In genomic region chr13:34762136-34762535, GRCm38 (mm10) we compare ENCODE assay signal across 25 mouse cellular contexts. TPM values are rescaled to one million over a fixed set of nuclear protein-coding genes. Genes with fewer than 3 reads are reported as not detected.
DNase-seq lines count a peak whose midpoint lies in the region; ATAC-seq and TF ChIP-seq lines count a peak whose summit lies in the region.
"Had no signal": no experiment of that assay in that cellular context is flagged by ENCODE, and none has a peak within 500 bp of the region (broad histone marks: within the 10 kb centered on the region; RNA-seq: fewer than 3 reads in every experiment).

No protein-coding gene starts in this region.

- H3K27me3 ChIP-seq in hindbrain, embryonic 16.5 days (replicated peaks; ENCODE audit: control insufficient read depth, insufficient read depth, low read length): no peaks in the 10 kb centered on the region
- no peaks in the 10 kb centered on the region for H3K27me3 ChIP-seq in hindbrain, embryonic 12.5 days
- no peaks in the 10 kb centered on the region for H3K27me3 ChIP-seq in limb, embryonic 11.5 days (ENCODE audit: control insufficient read depth, insufficient read depth, low read length)
- H3K27me3 ChIP-seq in limb, embryonic 10.5 days (ENCODE audit: low read depth, poor library complexity, severe bottlenecking): no peaks in the 10 kb centered on the region
- H3K27me3 ChIP-seq in limb, embryonic 14.5 days (ENCODE audit: control insufficient read depth, insufficient read depth, low read length): no peaks in the 10 kb centered on the region
- H3K27me3 ChIP-seq: heart, embryonic 15.5 days had no signal

- TF ChIP-seq POLR2A in limb, embryonic 14.5 days (IDR thresholded peaks at IDR 0.05; ENCODE audit: borderline replicate concordance, extremely low read depth, insufficient read depth, insufficient read length): no peak

- no peaks in the 10 kb centered on the region for H3K36me3 ChIP-seq in hindbrain, embryonic 16.5 days (ENCODE audit: control insufficient read depth, insufficient read depth, low read length)
- no peaks in the 10 kb centered on the region for H3K36me3 ChIP-seq in hindbrain, embryonic 12.5 days
- H3K36me3 ChIP-seq in limb, embryonic 11.5 days (ENCODE audit: control insufficient read depth, insufficient read depth, low read length): no peaks in the 10 kb centered on the region
- no peaks in the 10 kb centered on the region for H3K36me3 ChIP-seq in limb, embryonic 10.5 days
- H3K36me3 ChIP-seq in limb, embryonic 14.5 days (ENCODE audit: control insufficient read depth, insufficient read depth, low read length): no peaks in the 10 kb centered on the region
- H3K36me3 ChIP-seq: heart, embryonic 15.5 days had no signal

- no peak overlapping the region for H3K27ac ChIP-seq in hindbrain, embryonic 16.5 days (ENCODE audit: low read depth, low read length)
- no peak overlapping the region for H3K27ac ChIP-seq in hindbrain, embryonic 12.5 days
- H3K27ac ChIP-seq in limb, embryonic 11.5 days (replicated peaks; ENCODE audit: low read depth, low read length): no peak overlapping the region
- no peak overlapping the region for H3K27ac ChIP-seq in limb, embryonic 10.5 days
- H3K27ac ChIP-seq in limb, embryonic 14.5 days (replicated peaks; ENCODE audit: low read depth, low read length): no peak overlapping the region
- H3K27ac ChIP-seq: heart, embryonic 15.5 days had no signal

- no peak overlapping the region for H3K4me2 ChIP-seq in hindbrain, embryonic 16.5 days (ENCODE audit: low read length)
- H3K4me2 ChIP-seq in hindbrain, embryonic 12.5 days (replicated peaks): no peak overlapping the region
- no peak overlapping the region for H3K4me2 ChIP-seq in limb, embryonic 11.5 days (ENCODE audit: low read depth, severe bottlenecking)
- no peak overlapping the region for H3K4me2 ChIP-seq in limb, embryonic 14.5 days (replicated peaks; ENCODE audit: low read depth, low read length, severe bottlenecking)
- H3K4me2 ChIP-seq: heart, embryonic 15.5 days had no signal

- H3K4me1 ChIP-seq in hindbrain, embryonic 16.5 days (ENCODE audit: control insufficient read depth, insufficient read depth, low read depth, low read length): peaks cover 6% of the 10 kb centered on the region; the same call in 1 of the 2 replicates
- H3K4me1 ChIP-seq in hindbrain, embryonic 12.5 days: peaks cover 9% of the 10 kb centered on the region
- H3K4me1 ChIP-seq in limb, embryonic 11.5 days (ENCODE audit: control insufficient read depth, insufficient read depth, low read length): peaks cover 6% of the 10 kb centered on the region; the same call in 1 of the 2 replicates
- peaks cover 34% of the 10 kb centered on the region for H3K4me1 ChIP-seq in limb, embryonic 10.5 days
- H3K4me1 ChIP-seq in limb, embryonic 14.5 days (ENCODE audit: control insufficient read depth, insufficient read depth, low read length): peaks cover 20% of the 10 kb centered on the region

- H3K9ac ChIP-seq in hindbrain, embryonic 16.5 days (ENCODE audit: low read depth, low read length): no peak overlapping the region
- no peak overlapping the region for H3K9ac ChIP-seq in hindbrain, embryonic 12.5 days
- no peak overlapping the region for H3K9ac ChIP-seq in limb, embryonic 11.5 days (ENCODE audit: low read length)
- H3K9ac ChIP-seq in limb, embryonic 14.5 days (ENCODE audit: low read depth, low read length, severe bottlenecking): no peak overlapping the region
- H3K9ac ChIP-seq: heart, embryonic 15.5 days had no signal

- DNase-seq in limb, embryonic 11.5 days (ENCODE audit: low spot score): no peak
- DNase-seq in limb, embryonic 10.5 days (ENCODE audit: low spot score): no peak
- peak; percentile 52 for DNase-seq in MN1 (ENCODE audit: low spot score)
- peak; percentile 10 for DNase-seq in limb, embryonic 14.5 days (ENCODE audit: low spot score)
- DNase-seq in adrenal gland, postnatal 25 days: no peak
- DNase-seq in gastrocnemius, postnatal 4 days (ENCODE audit: low spot score in 2 of 2): no peak
- DNase-seq: adrenal gland, postnatal 14 days; cerebellum, adult 11-12 months; cerebellum, postnatal 25 days; embryo, embryonic 11 days; liver; lung, postnatal 14 days; midbrain, embryonic 14.5 days; right cerebral cortex, adult 18-20 months had no signal

- no peak overlapping the region for H3K4me3 ChIP-seq in hindbrain, embryonic 16.5 days (ENCODE audit: low read length)
- H3K4me3 ChIP-seq in hindbrain, embryonic 12.5 days: no peak overlapping the region
- no peak overlapping the region for H3K4me3 ChIP-seq in limb, embryonic 11.5 days (ENCODE audit: low read depth, low read length)
- H3K4me3 ChIP-seq in limb, embryonic 10.5 days: no peak overlapping the region
- no peak overlapping the region for H3K4me3 ChIP-seq in limb, embryonic 14.5 days (replicated peaks; ENCODE audit: low read length)
- H3K4me3 ChIP-seq: heart, embryonic 15.5 days; myocyte had no signal

- 45% methylated on average over 5 of the region's 5 CpGs for WGBS in hindbrain, embryonic 16.5 days
- WGBS in hindbrain, embryonic 12.5 days: 73% methylated on average over 5 of the region's 5 CpGs
- WGBS in limb, embryonic 11.5 days: 79% methylated on average over 5 of the region's 5 CpGs
- WGBS in limb, embryonic 10.5 days: 64% methylated on average over 5 of the region's 5 CpGs
- WGBS in limb, embryonic 14.5 days: 48% methylated on average over 5 of the region's 5 CpGs

- ATAC-seq in hindbrain, embryonic 16.5 days: 0 out of 2 replicates have a peak, but pooled peaks have one; percentile 65
- ATAC-seq in hindbrain, embryonic 12.5 days (ENCODE audit: low FRiP score): no peak
- ATAC-seq in limb, embryonic 11.5 days (ENCODE audit: insufficient number of reproducible peaks, low FRiP score, low TSS enrichment, low read depth): 0 out of 2 replicates have a peak, but pooled peaks have one; percentile 39
- peak; percentile 27; the same call in 1 of the 2 replicates for ATAC-seq in limb, embryonic 14.5 days (ENCODE audit: low FRiP score, low read depth)
- ATAC-seq: activated CD4-positive, CD25-positive, alpha-beta regulatory T cell, adult 4 months; inflammation-experienced regulatory T-cells, adult 6 months had no signal

- H3K9me3 ChIP-seq in hindbrain, embryonic 16.5 days (ENCODE audit: control insufficient read depth, low read length): no peaks in the 10 kb centered on the region
- no peaks in the 10 kb centered on the region for H3K9me3 ChIP-seq in hindbrain, embryonic 12.5 days (replicated peaks)
- H3K9me3 ChIP-seq in limb, embryonic 11.5 days (ENCODE audit: control insufficient read depth, low read length): no peaks in the 10 kb centered on the region
- no peaks in the 10 kb centered on the region for H3K9me3 ChIP-seq in limb, embryonic 10.5 days (replicated peaks)
- H3K9me3 ChIP-seq in limb, embryonic 14.5 days (ENCODE audit: control insufficient read depth, low read length): no peaks in the 10 kb centered on the region
- H3K9me3 ChIP-seq: heart, embryonic 15.5 days had no signal

RNA-seq across cellular contexts. Expression of gene Fam50b, which starts 27.5 kb away (rescaled TPM):
- polyA plus RNA-seq in hindbrain, embryonic 16.5 days (2015; fragmentation: Nextera tagmentation; extraction: Ambion mirVana): not detected in 2 replicates
- polyA plus RNA-seq in hindbrain, embryonic 12.5 days (2016; fragmentation: Nextera tagmentation; extraction: Ambion mirVana): 0.17 TPM in 1 of 2 replicates, not detected in the other
- polyA plus RNA-seq in limb, embryonic 11.5 days (2014; fragmentation: Nextera tagmentation; extraction: Ambion mirVana): not detected in 2 replicates
- 0.11 TPM in 1 of 2 replicates, not detected in the other for polyA plus RNA-seq in limb, embryonic 10.5 days (2016; fragmentation: Nextera tagmentation; extraction: Ambion mirVana)
- polyA plus RNA-seq in limb, embryonic 14.5 days (2012; rRNA removed): not detected in 2 replicates
- not detected in 2 replicates for polyA plus RNA-seq in limb, embryonic 14.5 days (2014; fragmentation: Nextera tagmentation; extraction: Ambion mirVana)
- total RNA-seq in adrenal gland, postnatal 25 days (2021): not detected in 2 replicates
- total RNA-seq in gastrocnemius, postnatal 4 days (2021): not detected
- total RNA-seq: adrenal gland, postnatal 14 days; gastrocnemius, adult 18-20 months; hematopoietic stem cell, adult 5-6 weeks; layer of hippocampus, postnatal 14 days; megakaryocyte, adult 5-6 weeks had no signal
- polyA plus RNA-seq: activated CD4-positive, CD25-positive, alpha-beta regulatory T cell, adult 4 months; heart, embryonic 15.5 days; inflammation-experienced regulatory T-cells, adult 6 months; midbrain, embryonic 14.5 days; myocyte; small intestine, adult 2 months had no signal

Comparison
In these comparisons a context has a peak if more than half of its experiments do, and no peak if none do; other contexts are left out.
1. DNase-seq: peak in MN1 (single experiment) and limb, embryonic 14.5 days (single experiment); none in limb, embryonic 11.5 days (single experiment), limb, embryonic 10.5 days (single experiment), adrenal gland, postnatal 25 days (single experiment) and gastrocnemius, postnatal 4 days (0 of 2).